Mouse (Mus musculus) kidney, embryonic 14.5 days (tissue): ENCODE measurements around the gene Actr1a. TPM values are rescaled to one million over a fixed set of nuclear protein-coding genes. Genes with fewer than 3 reads are reported as not detected.

ENCODE experiments used
- ATAC-seq: fragments of 200-750 bp; cut with Nextera tagmentation; 2 replicates; pipeline ENCODE4 v1.8.0; 2017; ENCODE audit warnings: moderate number of reproducible peaks, mild to moderate bottlenecking, moderate TSS enrichment, moderate library complexity; ENCODE audit not compliant: low FRiP score, low TSS enrichment
- H3K27ac ChIP-seq: fragments of 300-500 bp; sonication (generic); 2 replicates; pipeline ENCODE4 v1.5.1; 2014; ENCODE audit warnings: low read depth, mild to moderate bottlenecking, low read length, moderate library complexity, mixed read lengths
- H3K27me3 ChIP-seq: fragments of 300-500 bp; sonication (generic); 2 replicates; pipeline ENCODE4 v1.6.1; 2014; ENCODE audit warnings: mild to moderate bottlenecking, low read length; ENCODE audit not compliant: control insufficient read depth, insufficient read depth
- H3K36me3 ChIP-seq: fragments of 300-500 bp; sonication (generic); 2 replicates; pipeline ENCODE4 v1.6.1; 2014; ENCODE audit warnings: low read length, mixed read lengths; ENCODE audit not compliant: control insufficient read depth, insufficient read depth
- H3K4me1 ChIP-seq: fragments of 300-500 bp; sonication (generic); 2 replicates; pipeline ENCODE4 v1.6.1; 2014; ENCODE audit warnings: low read length, mixed read lengths; ENCODE audit not compliant: control insufficient read depth, insufficient read depth
- H3K4me2 ChIP-seq: fragments of 300-500 bp; sonication (generic); replicated peaks from 2 replicates; pipeline ENCODE4 v1.6.1; 2014; ENCODE audit warnings: low read depth, mild to moderate bottlenecking, low read length
- H3K4me3 ChIP-seq: fragments of 300-500 bp; sonication (generic); 2 replicates; pipeline ENCODE4 v1.5.1; 2014; ENCODE audit warnings: mild to moderate bottlenecking, low read length
- H3K9ac ChIP-seq: fragments of 300-500 bp; sonication (generic); 2 replicates; pipeline ENCODE4 v1.6.1; 2014; ENCODE audit warnings: low read depth, mild to moderate bottlenecking, low read length, moderate library complexity
- H3K9me3 ChIP-seq: fragments of 300-500 bp; sonication (generic); 2 replicates; pipeline ENCODE4 v1.6.1; 2016; ENCODE audit warnings: low read length; ENCODE audit not compliant: control insufficient read depth
- WGBS: fragments of 180-500 bp; shearing (Covaris S2); extraction: QIAGEN DNeasy Blood & Tissue Kit; methylation state at CpG from one replicate; pipeline ENCODE4 v1.1.7; 2014; 5-methylcytosine and 5-hydroxymethylcytosine counted together
- microRNA counts: library from miRNA; unstranded; fragments of <30 nt; microRNA quantifications from one replicate; lab custom pipeline; 2017
- microRNA-seq: library from miRNA; unstranded; fragments of <30 nt; microRNA quantifications from one replicate; pipeline ENCODE4, GENCODE M21; 2016
- polyA plus RNA-seq: library from polyadenylated mRNA; unstranded; fragments of >200 nt; fragmentation: Nextera tagmentation; extraction: Ambion mirVana; gene quantifications from 2 replicates; pipeline ENCODE4 v1.2.1, GENCODE M21; 2014

Gene Actr1a
- polyA plus RNA-seq, 1 experiment from 2014 or later = 134 TPM

- Histone ChIP-seq H3K9me3 (no peaks in the 10 kb centered on the region), H3K36me3 (peaks cover 21% of the 10 kb centered on the region), H3K9ac (peak within 1 kb of the TSS; percentile 53), H3K27ac (peak within 1 kb of the TSS; percentile 82), H3K27me3 (peaks cover 37% of the 10 kb centered on the region), H3K4me3 (peak within 1 kb of the TSS; percentile 73), H3K4me2 (peak within 1 kb of the TSS; percentile 98), H3K4me1 (peaks cover 8% of the 10 kb centered on the region; the same call in 1 of the 2 replicates)
- ATAC-seq = peak; percentile 86
- under 1% methylated on average over 81 of the region's 81 CpGs for WGBS
Measured at GRCm38 (mm10) chr19:46328081-46329030, 67.2 kb downstream of the Actr1a start, which contains the start of gene Fbxl15. Gene Fbxl15 (plus strand): TSS chr19:46328184.

- Histone ChIP-seq H3K27me3 (peaks cover 44% of the 10 kb centered on the region), H3K4me3 (peak overlapping the region; percentile 73), H3K4me1 (peaks cover 8% of the 10 kb centered on the region; the same call in 1 of the 2 replicates), H3K36me3 (peaks cover 21% of the 10 kb centered on the region), H3K9ac (peak overlapping the region; percentile 53; the same call in 1 of the 2 replicates), H3K4me2 (peak overlapping the region; percentile 98), H3K9me3 (no peaks in the 10 kb centered on the region), H3K27ac (peak overlapping the region; percentile 82; the same call in 1 of the 2 replicates)
- ATAC-seq = no peak
- 32% methylated on average over 14 of the region's 14 CpGs for WGBS
Measured at GRCm38 (mm10) chr19:46327531-46328064, 68.0 kb downstream of the Actr1a start.

MicroRNAs within 50 kb of the gene (microRNA counts, 519-probe panel; counts per million panel counts)
- not detected for microRNA mmu-miR-146b (lab: Ali Mortazavi, UCI)

Small RNA genes within 50 kb of the gene (microRNA-seq; reads per million reads assigned to microRNA genes)
- 1.3 reads per million for gene Mir146b

Other genes with a start within 250 kb of the Actr1a start
- not detected in 2 replicates for gene Pitx3, start 247.4 kb downstream of the Actr1a start, polyA plus RNA-seq
- 29.0 and 50.3 TPM in 2 replicates for gene Gbf1, start 243.2 kb downstream of the Actr1a start, polyA plus RNA-seq
- 6.3 and 8.9 TPM in 2 replicates for gene Nfkb2, start 91.4 kb downstream of the Actr1a start, polyA plus RNA-seq
- gene Psd, start 68.6 kb downstream of the Actr1a start, polyA plus RNA-seq = 1.7 and 1.8 TPM in 2 replicates
- 14.2 and 18.2 TPM in 2 replicates for gene Fbxl15, start 67.6 kb downstream of the Actr1a start, polyA plus RNA-seq
- 164 and 165 TPM in 2 replicates for gene Cuedc2, start 57.0 kb downstream of the Actr1a start, polyA plus RNA-seq
- 7.9 and 10.8 TPM in 2 replicates for gene Mfsd13a, start 54.6 kb downstream of the Actr1a start, polyA plus RNA-seq
- gene 2310034G01Rik, start 45.4 kb downstream of the Actr1a start, polyA plus RNA-seq = 2.7 and 3.5 TPM in 2 replicates
- 28.1 and 48.8 TPM in 2 replicates for gene Sufu, start 1.1 kb upstream of the Actr1a start, polyA plus RNA-seq
- 28.3 and 35.6 TPM in 2 replicates for gene Trim8, start 106.0 kb upstream of the Actr1a start, polyA plus RNA-seq
- gene Arl3, start 177.4 kb upstream of the Actr1a start, polyA plus RNA-seq = 98.3 and 182 TPM in 2 replicates
- 18.1 and 25.1 TPM in 2 replicates for gene Sfxn2, start 177.6 kb upstream of the Actr1a start, polyA plus RNA-seq
- 26.2 and 46.1 TPM in 2 replicates for gene Wbp1l, start 203.3 kb upstream of the Actr1a start, polyA plus RNA-seq